Mouse (Mus musculus): ENCODE data around the gene Golga2.

DNA sequence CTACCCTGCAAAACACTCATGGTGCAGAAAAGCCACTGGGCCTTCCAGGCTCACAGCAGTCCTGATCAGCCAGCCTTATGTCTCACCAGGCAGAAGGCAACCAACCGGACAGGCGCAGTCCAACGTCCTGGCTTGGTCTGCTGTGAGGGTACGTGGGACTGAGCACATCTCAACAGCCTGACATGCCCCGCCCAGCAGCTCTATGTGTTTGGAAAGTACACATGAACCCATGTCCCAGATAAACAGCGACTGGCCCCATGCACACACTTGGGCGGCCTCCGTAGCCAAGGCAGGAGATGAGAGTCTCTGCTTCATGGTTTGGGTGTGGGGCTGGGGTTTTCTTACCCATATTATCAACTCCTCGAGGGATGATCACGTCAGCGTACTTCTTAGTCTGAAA lies 30.9 kb upstream of the Golga2 start:
- TF ChIP-seq CTCF (IDR thresholded peaks at IDR 0.05; ENCODE audit: low read depth), result no peak
- no peak for TF ChIP-seq EP300 (IDR thresholded peaks at IDR 0.05; ENCODE audit: low read depth)

Data from liver, embryonic 14.5 days (tissue).